Mouse (Mus musculus) stomach, embryonic 16.5 days (tissue): ENCODE data around the gene Dnm3. TPM values are rescaled to one million over a fixed set of nuclear protein-coding genes. Genes with fewer than 3 reads are reported as not detected.

Experiments
- microRNA counts: library from miRNA; unstranded; fragments of <30 nt; microRNA quantifications from one replicate; lab custom pipeline; 2016
- microRNA-seq: library from miRNA; unstranded; fragments of <30 nt; microRNA quantifications from one replicate; pipeline ENCODE4, GENCODE M21; 2016
- polyA plus RNA-seq: library from polyadenylated mRNA; unstranded; fragments of >200 nt; fragmentation: Nextera tagmentation; extraction: Ambion mirVana; gene quantifications from 2 replicates; pipeline ENCODE4 v1.2.1, GENCODE M21; 2015

The Dnm3 gene
- polyA plus RNA-seq, 1 experiment from 2014 or later = 6.4 TPM

MicroRNAs within 50 kb of the gene (microRNA counts, 519-probe panel; counts per million panel counts)
- microRNA mmu-miR-199a-3p (lab: Ali Mortazavi, UCI) (4,779 counts per million, percentile 99 among the panel's probes with 10 or more counts), microRNA mmu-miR-199a-5p (lab: Ali Mortazavi, UCI) (4,984 counts per million, percentile 100 among the panel's probes with 10 or more counts), microRNA mmu-miR-214 (lab: Ali Mortazavi, UCI) (3,265 counts per million, percentile 75 among the panel's probes with 10 or more counts)

Small RNA genes within 50 kb of the gene (microRNA-seq; reads per million reads assigned to microRNA genes)
- gene Mir199a-2 (132 reads per million, percentile 58 among the genes with 10 or more reads in this experiment), gene Mir214 (8,468 reads per million, percentile 94 among the genes with 10 or more reads in this experiment)

Other genes starting within 250 kb of the Dnm3 start
- gene Mettl13, start 70.5 kb upstream of the Dnm3 start, polyA plus RNA-seq = 20.1 and 21.6 TPM in 2 replicates
- gene Vamp4, start 92.5 kb upstream of the Dnm3 start, polyA plus RNA-seq = 48.2 and 56.4 TPM in 2 replicates
- not detected in 2 replicates for gene Myoc, start 161.1 kb upstream of the Dnm3 start, polyA plus RNA-seq
- not detected in 2 replicates for gene Myocos, start 180.2 kb upstream of the Dnm3 start, polyA plus RNA-seq